Mouse (Mus musculus): ENCODE results near the gene Skil. TPM values are rescaled to one million over a fixed set of nuclear protein-coding genes. Genes with fewer than 3 reads are reported as not detected.

Gene Skil
- total RNA-seq, 2 experiments from 2014 or later, result 8.3 to 19.8 TPM

GRCm38 (mm10) chr3:31061786-31062120, 33.1 kb upstream of the Skil start:
- Histone ChIP-seq H3K27ac (no peak overlapping the region), H3K4me3 (peak overlapping the region; percentile 48)
- TF ChIP-seq CTCF (IDR thresholded peaks at IDR 0.05), result no peak
- intact Hi-C loops (cut with DNase I), result no loop called here
- DNase-seq, result no peak

DNA sequence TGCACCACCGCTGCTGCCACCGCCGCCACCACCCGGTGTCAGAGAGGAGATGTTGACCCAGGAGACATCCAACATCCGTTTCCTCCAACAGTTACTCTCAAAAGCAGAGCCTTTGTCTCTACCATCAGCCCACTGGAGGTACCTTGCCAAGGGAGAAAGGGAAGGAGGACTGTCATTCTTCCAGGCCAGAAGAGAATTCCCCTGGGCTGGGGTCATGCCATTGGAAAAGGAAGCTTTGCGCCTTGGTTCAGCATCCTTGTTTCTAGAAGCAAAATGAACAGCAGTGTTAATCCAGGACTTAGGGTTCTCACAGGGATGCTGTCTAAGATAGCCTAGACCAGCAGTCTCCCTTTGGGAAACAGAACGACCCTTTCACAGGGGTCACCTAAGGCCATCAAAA, 32.5 kb upstream of the Skil start:
- no peak for TF ChIP-seq CTCF (IDR thresholded peaks at IDR 0.05)
- H3K4me3 ChIP-seq, result no peak overlapping the region
- intact Hi-C loops (cut with DNase I), result no loop called here

GRCm38 (mm10) chr3:31068482-31068881, 26.4 kb upstream of the Skil start:
- Histone ChIP-seq H3K27ac (no peak overlapping the region), H3K4me3 (no peak overlapping the region)
- no peak for TF ChIP-seq CTCF (IDR thresholded peaks at IDR 0.05)
- no peak for DNase-seq
- intact Hi-C loops (cut with DNase I), result no loop called here

More for the DNA sequence above, 32.5 kb upstream of the Skil start:
- no peak for DNase-seq
- H3K27ac ChIP-seq, result no peak overlapping the region

GRCm38 (mm10) chr3:31071804-31072203, 23.1 kb upstream of the Skil start:
- H3K4me3 ChIP-seq, result no peak overlapping the region
- intact Hi-C loops (cut with DNase I), result no loop called here
- H3K27ac ChIP-seq, result no peak overlapping the region
- no peak for DNase-seq
- TF ChIP-seq CTCF (IDR thresholded peaks at IDR 0.05), result no peak

DNA sequence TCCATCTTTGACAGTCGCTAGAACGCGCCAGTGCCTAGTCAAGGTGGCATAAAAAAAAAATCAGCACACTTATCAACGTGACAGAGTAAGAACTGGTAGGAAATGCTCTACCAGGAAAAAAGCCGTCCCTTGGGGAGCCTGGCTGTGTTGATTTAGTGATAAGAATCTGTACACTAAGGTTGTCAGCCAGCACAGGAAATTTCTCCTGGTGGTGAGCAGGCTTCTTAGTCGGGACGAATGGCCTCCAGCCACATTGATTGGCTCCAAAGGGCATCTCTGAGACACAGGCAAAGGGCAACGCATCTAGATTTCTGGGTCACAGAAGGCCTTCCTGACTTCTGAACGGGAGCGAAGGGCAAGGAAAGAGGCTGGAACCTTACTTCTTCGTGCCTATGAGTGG, 19.1 kb upstream of the Skil start:
- intact Hi-C loops (cut with DNase I), result no loop called here
- TF ChIP-seq CTCF (IDR thresholded peaks at IDR 0.05), result no peak
- DNase-seq, result no peak
- H3K27ac ChIP-seq, result no peak overlapping the region
- H3K4me3 ChIP-seq, result no peak overlapping the region

- intact Hi-C loops (cut with DNase I), result no loop called here
- DNase-seq, result no peak
- H3K4me3 ChIP-seq, result no peak overlapping the region
- TF ChIP-seq CTCF (IDR thresholded peaks at IDR 0.05), result no peak
- no peak overlapping the region for H3K27ac ChIP-seq
Observed at GRCm38 (mm10) chr3:31077068-31077703, 17.7 kb upstream of the Skil start.

DNA sequence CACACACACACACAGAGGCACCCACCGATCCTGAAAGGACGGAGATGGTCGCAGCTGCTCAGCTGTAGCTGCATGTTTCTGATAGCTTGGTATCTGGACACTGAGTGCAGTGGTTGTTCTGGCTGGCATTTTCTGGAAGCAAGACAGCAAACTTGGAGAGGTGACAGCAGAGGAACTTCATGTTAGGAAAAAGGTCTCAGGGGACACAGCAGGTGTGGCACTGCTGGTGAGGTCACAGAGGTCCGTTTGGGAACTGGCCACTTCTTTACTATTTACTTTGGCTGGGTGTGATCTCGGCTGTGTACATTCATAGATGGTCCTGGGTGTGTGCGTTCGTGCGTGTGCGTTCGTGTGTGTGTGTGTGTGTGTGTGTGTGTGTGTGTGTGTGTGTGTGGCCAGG, 15.4 kb upstream of the Skil start:
- DNase-seq, result no peak
- no peak for TF ChIP-seq CTCF (IDR thresholded peaks at IDR 0.05)
- intact Hi-C loops (cut with DNase I), result no loop called here
- H3K27ac ChIP-seq, result no peak overlapping the region
- no peak overlapping the region for H3K4me3 ChIP-seq

DNA sequence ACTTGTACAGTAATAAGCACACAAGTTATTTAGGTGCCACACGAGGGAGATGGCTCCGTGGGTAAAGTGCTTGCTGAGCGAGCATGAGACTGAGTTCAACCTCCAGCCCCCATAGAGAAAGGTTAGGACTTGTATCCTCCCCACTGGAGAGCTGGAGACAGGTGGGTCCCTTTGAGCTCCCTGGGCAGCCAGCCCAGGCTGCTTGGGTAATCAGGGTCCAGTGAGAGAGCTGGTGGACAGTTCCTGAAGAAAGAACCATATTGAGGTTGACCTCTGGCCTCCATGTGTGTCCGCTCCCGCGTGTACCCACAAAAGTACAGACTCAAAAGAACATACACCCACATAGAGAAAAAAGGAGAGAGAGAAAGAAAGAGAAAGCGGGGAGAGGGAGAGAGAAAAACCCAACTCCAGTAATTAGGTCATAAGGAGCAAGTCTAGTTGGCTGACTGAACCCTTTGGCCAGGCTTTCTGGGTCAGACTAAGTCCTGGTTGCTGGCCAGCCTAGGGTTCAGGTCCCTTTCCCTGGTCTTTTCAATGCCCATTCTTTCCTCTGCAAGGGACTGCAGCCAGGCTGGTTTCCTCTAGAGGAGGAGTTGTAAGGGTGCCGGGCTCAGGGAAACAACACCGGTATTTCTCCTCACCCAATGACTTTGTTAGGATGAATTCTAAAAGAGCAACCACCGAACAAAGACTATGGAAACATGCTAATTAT, 13.9 kb upstream of the Skil start:
- intact Hi-C loops (cut with DNase I), result no loop called here
- DNase-seq, result peak; percentile 57
- Histone ChIP-seq H3K4me3 (peak overlapping the region; percentile 16), H3K27ac (peak overlapping the region; percentile 43)
- TF ChIP-seq CTCF (IDR thresholded peaks at IDR 0.05), result no peak

DNA sequence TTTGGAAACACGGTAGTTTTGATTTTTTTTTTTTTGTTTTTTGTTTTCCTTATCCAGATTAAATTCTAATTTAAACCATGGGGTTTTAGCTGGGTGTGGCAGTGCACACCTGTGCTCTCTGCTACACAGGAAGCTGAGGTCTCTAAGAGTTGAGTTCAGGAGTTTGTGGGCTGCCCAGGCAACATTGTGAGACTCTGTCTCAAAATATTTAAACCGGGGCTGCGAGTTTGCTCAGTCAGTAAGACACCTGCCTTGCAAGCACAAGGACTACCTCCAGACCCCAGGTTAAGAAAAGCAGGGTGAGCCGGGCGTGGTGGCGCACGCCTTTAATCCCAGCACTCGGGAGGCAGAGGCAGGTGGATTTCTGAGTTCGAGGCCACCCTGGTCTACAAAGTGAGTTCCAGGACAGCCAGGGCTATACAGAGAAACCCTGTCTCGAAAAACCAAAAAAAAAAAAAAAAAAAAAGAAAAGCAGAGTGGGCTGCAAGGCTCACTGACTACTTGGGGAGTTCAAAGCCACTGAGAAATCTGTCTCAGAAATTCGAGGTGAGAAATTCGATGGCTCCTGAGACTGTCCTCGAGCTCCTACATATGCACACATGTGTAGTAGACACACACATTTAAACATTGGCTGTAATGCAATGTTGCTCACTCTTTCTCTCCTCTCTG, 11.9 kb upstream of the Skil start:
- no peak for DNase-seq
- no peak for TF ChIP-seq CTCF (IDR thresholded peaks at IDR 0.05)
- Histone ChIP-seq H3K4me3 (no peak overlapping the region), H3K27ac (no peak overlapping the region)
- intact Hi-C loops (cut with DNase I), result no loop called here

DNA sequence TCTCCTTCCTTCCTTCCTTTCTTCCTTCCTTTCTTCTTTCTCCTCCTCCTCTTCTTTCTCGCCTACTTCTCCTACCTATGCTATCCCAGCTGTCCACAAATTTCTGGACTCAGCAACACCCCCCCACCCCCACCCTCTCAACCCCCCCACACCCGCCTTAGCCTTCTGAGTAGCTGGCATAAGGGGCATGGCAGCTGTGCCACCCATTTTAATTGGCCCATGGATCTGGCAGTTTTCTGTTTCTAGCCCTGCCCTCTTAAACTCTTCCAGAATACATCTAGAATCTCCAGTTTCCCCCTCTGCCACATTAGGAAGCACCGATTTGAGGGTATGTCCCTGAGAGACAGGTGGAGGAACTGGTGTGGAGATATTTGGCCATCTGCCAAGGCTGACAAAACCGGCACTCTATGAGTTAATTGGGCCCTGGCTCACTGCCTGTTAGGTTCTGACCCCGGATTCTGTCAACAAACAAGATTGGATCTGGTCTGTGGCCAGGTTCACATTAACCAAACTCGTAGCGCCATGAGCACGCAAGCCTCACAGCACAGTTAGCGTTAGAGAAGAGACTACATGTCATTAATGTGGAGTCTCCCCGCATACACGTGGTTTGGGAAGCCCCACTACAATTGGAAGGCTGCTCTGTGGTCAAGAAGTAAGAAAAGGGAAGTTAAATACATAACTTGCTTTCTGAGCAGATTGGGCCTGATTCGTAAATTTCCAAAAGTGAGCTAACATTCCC, 11.2 kb upstream of the Skil start:
- DNase-seq, result peak; percentile 28
- no peak for TF ChIP-seq CTCF (IDR thresholded peaks at IDR 0.05)
- H3K4me3 ChIP-seq, result peak overlapping the region; percentile 24; the same call in 1 of the 2 replicates
- intact Hi-C loops (cut with DNase I), result no loop called here
- peak overlapping the region; percentile 40; the same call in 1 of the 2 replicates for H3K27ac ChIP-seq

- no peak for DNase-seq
- intact Hi-C loops (cut with DNase I), result no loop called here
- Histone ChIP-seq H3K4me3 (no peak overlapping the region), H3K27ac (no peak overlapping the region)
- TF ChIP-seq CTCF (IDR thresholded peaks at IDR 0.05), result no peak
Observed at GRCm38 (mm10) chr3:31085000-31085399, 9.9 kb upstream of the Skil start.

GRCm38 (mm10) chr3:31088789-31089775, 5.8 kb upstream of the Skil start:
- DNase-seq, result no peak
- no peak for TF ChIP-seq CTCF (IDR thresholded peaks at IDR 0.05)
- intact Hi-C loops (cut with DNase I), result no loop called here
- H3K27ac ChIP-seq, result no peak overlapping the region
- no peak overlapping the region for H3K4me3 ChIP-seq

All from gastrocnemius, adult 2 months (tissue).